Comparison of ENCODE assay signal across 8 mouse cellular contexts in the genomic region with DNA sequence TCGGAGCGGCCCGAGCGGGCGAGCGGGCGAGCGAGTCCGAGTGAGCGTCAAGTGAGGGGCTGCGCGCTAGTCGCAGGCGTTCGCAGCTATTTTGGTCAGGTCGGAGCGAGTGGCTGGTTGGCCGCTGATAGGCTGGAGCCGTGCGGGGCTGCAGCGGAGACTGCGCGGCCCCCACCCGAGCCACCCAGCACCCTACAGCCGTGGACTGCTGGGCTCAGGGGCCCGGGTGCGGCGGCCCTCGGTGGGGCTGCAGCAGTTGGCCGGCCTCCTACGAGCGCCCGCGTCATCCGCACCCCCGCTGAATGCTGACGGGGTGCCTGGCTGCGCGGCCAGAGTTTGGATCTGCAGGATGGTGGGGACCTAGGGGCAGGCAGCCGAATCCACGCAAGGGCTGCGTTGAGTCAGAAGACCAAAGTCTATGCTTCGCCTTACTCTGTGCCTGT. TPM values are rescaled to one million over a fixed set of nuclear protein-coding genes. Genes with fewer than 3 reads are reported as not detected.
A peak's percentile ranks its signal among the peaks of the same experiment; 100 is the strongest.
DNase-seq lines count a peak whose midpoint lies in the region; ATAC-seq and TF ChIP-seq lines count a peak whose summit lies in the region.

No protein-coding gene starts in this region.

- peaks cover 6% of the 10 kb centered on the region; the same call in 1 of the 2 replicates for H3K27me3 ChIP-seq in kidney, embryonic 14.5 days (ENCODE audit: control insufficient read depth, insufficient read depth, low read length)
- no peaks in the 10 kb centered on the region for H3K27me3 ChIP-seq in forebrain, postnatal 0 days (ENCODE audit: insufficient read depth, low read length)
- H3K27me3 ChIP-seq in intestine, postnatal 0 days (replicated peaks; ENCODE audit: control insufficient read depth, insufficient read depth, low read length) = no peaks in the 10 kb centered on the region
- H3K27me3 ChIP-seq in liver, embryonic 11.5 days (replicated peaks; ENCODE audit: control insufficient read depth, insufficient read depth, low read length) = peaks cover 45% of the 10 kb centered on the region

- peak; percentile 70 for ATAC-seq in kidney, embryonic 14.5 days (ENCODE audit: low FRiP score, low TSS enrichment)
- peak; percentile 70 for ATAC-seq in forebrain, postnatal 0 days
- peak; percentile 54 for ATAC-seq in intestine, postnatal 0 days
- ATAC-seq in liver, embryonic 11.5 days (replicated peaks; ENCODE audit: low FRiP score) = peak; percentile 41; the same call in 1 of the 2 replicates

- peak overlapping the region; percentile 67 for H3K4me3 ChIP-seq in kidney, embryonic 14.5 days (ENCODE audit: low read length)
- H3K4me3 ChIP-seq in forebrain, postnatal 0 days (ENCODE audit: low read depth, low read length) = peak overlapping the region; percentile 64
- peak overlapping the region; percentile 63 for H3K4me3 ChIP-seq in intestine, postnatal 0 days (ENCODE audit: low read depth, low read length)
- peak overlapping the region; percentile 58 for H3K4me3 ChIP-seq in liver, embryonic 11.5 days (ENCODE audit: low read depth, low read length)

- no peak for DNase-seq in kidney, adult 8-10 months
- peak; percentile 77 to 80 for DNase-seq in cerebellum, adult 18-20 months
- peak; percentile 73 for DNase-seq in forebrain, postnatal 0 days
- DNase-seq in liver, embryonic 11.5 days (ENCODE audit: low spot score) = peak; percentile 42
- DNase-seq in retina, embryonic 14.5 days (ENCODE audit: low spot score) = peak; percentile 56
- DNase-seq in spleen, adult 12 weeks (ENCODE audit: low spot score) = no peak

- H3K9me3 ChIP-seq in kidney, embryonic 14.5 days (ENCODE audit: control insufficient read depth, low read length) = no peaks in the 10 kb centered on the region
- H3K9me3 ChIP-seq in forebrain, postnatal 0 days (ENCODE audit: low read length) = no peaks in the 10 kb centered on the region
- no peaks in the 10 kb centered on the region for H3K9me3 ChIP-seq in intestine, postnatal 0 days (ENCODE audit: control insufficient read depth)
- no peaks in the 10 kb centered on the region for H3K9me3 ChIP-seq in liver, embryonic 11.5 days (ENCODE audit: control insufficient read depth, low read length)

- peak overlapping the region; percentile 81; the same call in 1 of the 2 replicates for H3K9ac ChIP-seq in kidney, embryonic 14.5 days (ENCODE audit: low read depth, low read length)
- H3K9ac ChIP-seq in forebrain, postnatal 0 days = peak overlapping the region; percentile 91
- peak overlapping the region; percentile 76 for H3K9ac ChIP-seq in intestine, postnatal 0 days (ENCODE audit: low read depth, low read length)
- peak overlapping the region; percentile 28; the same call in 1 of the 2 replicates for H3K9ac ChIP-seq in liver, embryonic 11.5 days (ENCODE audit: low read depth, low read length)

- peak overlapping the region; percentile 100 for H3K4me2 ChIP-seq in kidney, embryonic 14.5 days (replicated peaks; ENCODE audit: low read depth, low read length)
- peak overlapping the region; percentile 96 for H3K4me2 ChIP-seq in forebrain, postnatal 0 days (ENCODE audit: low read depth)
- peak overlapping the region; percentile 100 for H3K4me2 ChIP-seq in intestine, postnatal 0 days (replicated peaks; ENCODE audit: low read depth)
- peak overlapping the region; percentile 99 for H3K4me2 ChIP-seq in liver, embryonic 11.5 days

- H3K4me1 ChIP-seq in kidney, embryonic 14.5 days (ENCODE audit: control insufficient read depth, insufficient read depth, low read length) = peaks cover 10% of the 10 kb centered on the region
- H3K4me1 ChIP-seq in forebrain, postnatal 0 days (ENCODE audit: insufficient read depth) = peaks cover 23% of the 10 kb centered on the region
- 0 out of 2 replicates have a peak, but pooled peaks cover 4% of the 10 kb centered on the region for H3K4me1 ChIP-seq in intestine, postnatal 0 days (replicated peaks; ENCODE audit: control insufficient read depth, insufficient read depth, low read length)
- H3K4me1 ChIP-seq in liver, embryonic 11.5 days (replicated peaks; ENCODE audit: control insufficient read depth, insufficient read depth, low read length) = peaks cover 18% of the 10 kb centered on the region

- H3K27ac ChIP-seq in kidney, embryonic 14.5 days (ENCODE audit: low read depth, low read length) = no peak overlapping the region
- H3K27ac ChIP-seq in forebrain, postnatal 0 days (ENCODE audit: low read depth, low read length) = peak overlapping the region; percentile 84
- H3K27ac ChIP-seq in intestine, postnatal 0 days (ENCODE audit: low read depth, low read length) = peak overlapping the region; percentile 84
- no peak overlapping the region for H3K27ac ChIP-seq in liver, embryonic 11.5 days (ENCODE audit: low read depth, low read length)

- under 1% methylated on average over 41 of the region's 43 CpGs for WGBS in kidney, embryonic 14.5 days
- 5% methylated on average over 36 of the region's 43 CpGs for WGBS in forebrain, postnatal 0 days
- 4% methylated on average over 43 of the region's 43 CpGs for WGBS in intestine, postnatal 0 days
- WGBS in liver, embryonic 11.5 days = 2% methylated on average over 43 of the region's 43 CpGs

- no peaks in the 10 kb centered on the region for H3K36me3 ChIP-seq in kidney, embryonic 14.5 days (ENCODE audit: control insufficient read depth, insufficient read depth, low read length)
- no peaks in the 10 kb centered on the region for H3K36me3 ChIP-seq in forebrain, postnatal 0 days (ENCODE audit: insufficient read depth)
- H3K36me3 ChIP-seq in intestine, postnatal 0 days (ENCODE audit: control insufficient read depth, insufficient read depth) = no peaks in the 10 kb centered on the region; the same call in 1 of the 2 replicates
- H3K36me3 ChIP-seq in liver, embryonic 11.5 days (ENCODE audit: control insufficient read depth, insufficient read depth, low read length) = 0 out of 2 replicates have a peak, but pooled peaks cover 3% of the 10 kb centered on the region

- no peak for TF ChIP-seq CTCF in forebrain, postnatal 0 days (IDR thresholded peaks at IDR 0.05; ENCODE audit: low read depth)
- TF ChIP-seq CTCF in intestine, postnatal 0 days (IDR thresholded peaks at IDR 0.05; ENCODE audit: low read depth) = no peak

RNA-seq across cellular contexts. Expression of gene Lrrc4, which starts 1.9 kb away (rescaled TPM):
- 1.6 and 2.8 TPM in 2 replicates for polyA plus RNA-seq in kidney, embryonic 14.5 days (2014; fragmentation: Nextera tagmentation; extraction: Ambion mirVana)
- total RNA-seq in forebrain, postnatal 0 days (2014; rRNA removed) = 32.9 and 37.1 TPM in 2 replicates
- polyA plus RNA-seq in forebrain, postnatal 0 days (2015; fragmentation: Nextera tagmentation; extraction: Ambion mirVana) = 4.0 and 5.4 TPM in 2 replicates
- 2.8 and 3.2 TPM in 2 replicates for polyA plus RNA-seq in intestine, postnatal 0 days (2015; fragmentation: Nextera tagmentation; extraction: Ambion mirVana)
- 0.56 and 0.62 TPM in 2 replicates for polyA plus RNA-seq in liver, embryonic 11.5 days (2014; fragmentation: Nextera tagmentation; extraction: Ambion mirVana)

Comparison
In these comparisons a context has a peak if more than half of its experiments do, and no peak if none do; other contexts are left out.
1. H3K27ac ChIP-seq: peak in forebrain, postnatal 0 days (single experiment) and intestine, postnatal 0 days (single experiment); none in kidney, embryonic 14.5 days (single experiment) and liver, embryonic 11.5 days (single experiment).
2. H3K9ac ChIP-seq: peak in every context shown above with its lines; median percentile 91 in forebrain, postnatal 0 days; 81 in kidney, embryonic 14.5 days; 76 in intestine, postnatal 0 days; 28 in liver, embryonic 11.5 days.
3. DNase-seq: peak in cerebellum, adult 18-20 months (2 of 2), forebrain, postnatal 0 days (single experiment), liver, embryonic 11.5 days (single experiment) and retina, embryonic 14.5 days (single experiment); none in kidney, adult 8-10 months (0 of 2) and spleen, adult 12 weeks (single experiment).
4. Peak in every context shown above with its lines, with median percentiles within 50 percentile points of each other: ATAC-seq, H3K4me2 ChIP-seq and H3K4me3 ChIP-seq.